Mouse (Mus musculus): Measurements from ENCODE around the gene Sertad2. TPM values are rescaled to one million over a fixed set of nuclear protein-coding genes. Genes with fewer than 3 reads are reported as not detected.

Gene Sertad2
- polyA plus RNA-seq (2017; shearing (Covaris generic)) = 22.0 TPM

GRCm38 (mm10) chr11:20542739-20543452 is at the start of gene Sertad2:
Gene Sertad2, plus strand, starts transcription at chr11:20543253.

Other genes with a start within 250 kb of the Sertad2 start
- 0.45 TPM for gene Slc1a4, start 210.5 kb upstream of the Sertad2 start, polyA plus RNA-seq (2017; shearing (Covaris generic))
- 57.6 TPM for gene Aftph, start 198.3 kb downstream of the Sertad2 start, polyA plus RNA-seq (2017; shearing (Covaris generic))